Mouse (Mus musculus): ENCODE results near the gene Tob2.

- TF ChIP-seq GATA1 (IDR thresholded peaks at IDR 0.05; ENCODE audit: borderline replicate concordance, low read length), result no peak
- TF ChIP-seq FLI1 (IDR thresholded peaks at IDR 0.05; ENCODE audit: low read length), result no peak
These were observed 37.8 kb upstream of the Tob2 start for GRCm38 (mm10) chr15:81896407-81896806.

All from megakaryocyte, embryonic 14.5 days (primary cell).